Mouse (Mus musculus) CH12.LX (cell line): ENCODE measurements around the gene Arhgef2.

Experiments used
- BHLHE40 ChIP-seq: IDR thresholded peaks from 2 replicates; pipeline ENCODE4 v1.6.1; 2011; ENCODE audit warnings: mild to moderate bottlenecking, low read depth, low read length, improper control_type of control experiment
- CTCF ChIP-seq, 2 experiments: IDR thresholded peaks in 1 of 2; conservative IDR thresholded peaks in 1 of 2; 2 replicates each; pipeline ENCODE4 v1.5.1; 2011 to 2012; ENCODE audit warnings: low read depth in 2 of 2, low read length in 2 of 2, improper control_type of control experiment in 1 of 2, inconsistent platforms in 1 of 2, mild to moderate bottlenecking in 1 of 2, moderate library complexity in 1 of 2
- EP300 ChIP-seq: IDR thresholded peaks from 2 replicates; pipeline ENCODE4 v1.6.1; 2011; ENCODE audit warnings: low read length, improper control_type of control experiment
- HCFC1 ChIP-seq: IDR thresholded peaks from 2 replicates; pipeline ENCODE4 v1.6.1; 2012; ENCODE audit warnings: low read depth, mild to moderate bottlenecking, inconsistent platforms, low read length, improper control_type of control experiment
- MAX ChIP-seq: IDR thresholded peaks from 2 replicates; pipeline ENCODE4 v1.6.1; 2011; ENCODE audit warnings: low read length, improper control_type of control experiment
- MAZ ChIP-seq: IDR thresholded peaks from 2 replicates; pipeline ENCODE4 v1.6.1; 2012; ENCODE audit warnings: low read depth, mild to moderate bottlenecking, inconsistent platforms, low read length, improper control_type of control experiment, moderate library complexity
- MEF2A ChIP-seq: IDR thresholded peaks from 2 replicates; pipeline ENCODE4 v1.6.1; 2014; ENCODE audit warnings: low read depth, mild to moderate bottlenecking, inconsistent platforms, low read length, improper control_type of control experiment, borderline replicate concordance
- MYC ChIP-seq: IDR thresholded peaks from 2 replicates; pipeline ENCODE4 v1.6.1; 2011; ENCODE audit warnings: low read depth, mild to moderate bottlenecking, improper control_type of control experiment, low read length
- NELFE ChIP-seq: IDR thresholded peaks from 2 replicates; pipeline ENCODE4 v1.6.1; 2011; ENCODE audit warnings: low read depth, low read length, improper control_type of control experiment
- PAX5 ChIP-seq: IDR thresholded peaks from 2 replicates; pipeline ENCODE4 v1.6.1; 2012; ENCODE audit warnings: low read length, inconsistent platforms, mixed read lengths
- RAD21 ChIP-seq: IDR thresholded peaks from 2 replicates; pipeline ENCODE4 v1.6.1; 2011; ENCODE audit warnings: low read depth, mild to moderate bottlenecking, low read length, improper control_type of control experiment, moderate library complexity
- UBTF ChIP-seq: IDR thresholded peaks from 2 replicates; pipeline ENCODE4 v1.6.1; 2012; ENCODE audit warnings: low read depth, mild to moderate bottlenecking, inconsistent platforms, low read length, improper control_type of control experiment, moderate library complexity
- ZKSCAN1 ChIP-seq: IDR thresholded peaks from 2 replicates; pipeline ENCODE4 v1.6.1; 2012; ENCODE audit warnings: low read depth, inconsistent platforms, low read length, improper control_type of control experiment, borderline replicate concordance
- ZMIZ1 ChIP-seq: IDR thresholded peaks from 2 replicates; pipeline ENCODE4 v1.6.1; 2012; ENCODE audit warnings: low read depth, mild to moderate bottlenecking, inconsistent platforms, low read length, improper control_type of control experiment

- TF ChIP-seq MAX (no peak), CTCF (conservative IDR thresholded peaks at IDR 0.05 in 1 of 2, IDR thresholded peaks at IDR 0.05 in 1 of 2; ENCODE audit: low read depth in 2 of 2, low read length in 2 of 2) (no peak), EP300 (no peak), MEF2A (no peak), RAD21 (no peak), MAZ (no peak; the same call in 1 of the 2 replicates), NELFE (no peak; the same call in 1 of the 2 replicates), ZKSCAN1 (no peak), ZMIZ1 (no peak; the same call in 1 of the 2 replicates), UBTF (peak; percentile 69; the same call in 1 of the 2 replicates), MYC (no peak), PAX5 (no peak), BHLHE40 (peak; percentile 76), HCFC1 (no peak; the same call in 1 of the 2 replicates)
Measured at GRCm38 (mm10) chr3:88620992-88621536, 15.3 kb downstream of the Arhgef2 start.
